Mouse (Mus musculus) embryonic facial prominence, embryonic 15.5 days (tissue): Measurements from ENCODE around the gene Rhbdl1. TPM values are rescaled to one million over a fixed set of nuclear protein-coding genes. Genes with fewer than 3 reads are reported as not detected.

Experiments used
- ATAC-seq: fragments of 200-750 bp; cut with Nextera tagmentation; 2 replicates; pipeline ENCODE4 v1.8.0; 2017; ENCODE audit warnings: low read depth, moderate TSS enrichment; ENCODE audit not compliant: insufficient number of reproducible peaks, low FRiP score, low TSS enrichment
- H3K27ac ChIP-seq: fragments of 300-500 bp; sonication (generic); replicated peaks from 2 replicates; pipeline ENCODE4 v1.5.1; 2015; ENCODE audit warnings: mild to moderate bottlenecking, inconsistent platforms
- H3K27me3 ChIP-seq: fragments of 300-500 bp; sonication (generic); 2 replicates; pipeline ENCODE4 v1.6.1; 2015; ENCODE audit warnings: inconsistent platforms
- H3K36me3 ChIP-seq: fragments of 300-500 bp; sonication (generic); 2 replicates; pipeline ENCODE4 v1.6.1; 2015; ENCODE audit warnings: mild to moderate bottlenecking, inconsistent platforms
- H3K4me1 ChIP-seq: fragments of 300-500 bp; sonication (generic); 2 replicates; pipeline ENCODE4 v1.6.1; 2015; ENCODE audit warnings: inconsistent platforms
- H3K4me2 ChIP-seq: fragments of 300-500 bp; sonication (generic); replicated peaks from 2 replicates; pipeline ENCODE4 v1.6.1; 2015; ENCODE audit warnings: mild to moderate bottlenecking, inconsistent platforms
- H3K4me3 ChIP-seq: fragments of 300-500 bp; sonication (generic); replicated peaks from 2 replicates; pipeline ENCODE4 v1.5.1; 2015; ENCODE audit warnings: mild to moderate bottlenecking, inconsistent platforms
- H3K9ac ChIP-seq: fragments of 300-500 bp; sonication (generic); 2 replicates; pipeline ENCODE4 v1.6.1; 2015; ENCODE audit warnings: inconsistent platforms
- H3K9me3 ChIP-seq: fragments of 300-500 bp; sonication (generic); replicated peaks from 2 replicates; pipeline ENCODE4 v1.6.1; 2016; ENCODE audit warnings: inconsistent platforms
- WGBS: fragments of 180-500 bp; shearing (Covaris S2); methylation state at CpG from one replicate; pipeline ENCODE4 v1.1.7; 2015; 5-methylcytosine and 5-hydroxymethylcytosine counted together
- polyA plus RNA-seq: library from polyadenylated mRNA; unstranded; fragments of >200 nt; fragmentation: Nextera tagmentation; extraction: Ambion mirVana; gene quantifications from 2 replicates; pipeline ENCODE4 v1.2.1, GENCODE M21; 2015

Rhbdl1 gene
- polyA plus RNA-seq, 1 experiment from 2014 or later: 3.2 TPM

DNA sequence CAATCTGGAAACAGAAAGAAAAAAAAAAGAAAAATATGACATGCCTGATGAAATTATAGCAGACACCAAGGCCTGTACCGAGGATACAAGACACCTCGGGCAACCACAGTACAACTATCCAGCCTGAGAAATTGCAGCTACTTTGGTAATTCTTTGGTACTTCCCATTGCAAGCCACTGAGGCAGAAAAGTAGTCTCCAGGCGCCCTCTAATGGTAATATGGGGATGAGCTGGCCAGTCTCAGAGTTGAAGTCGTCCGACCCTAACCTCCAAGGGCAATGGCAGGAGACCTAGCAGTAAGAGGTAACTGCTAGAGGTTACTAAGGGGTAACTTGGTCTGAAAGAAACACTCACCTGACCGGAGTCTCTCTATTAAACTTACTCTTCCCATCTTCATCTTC lies 36.1 kb downstream of the Rhbdl1 start:
- H3K4me2 ChIP-seq: no peak overlapping the region
- H3K4me3 ChIP-seq: no peak overlapping the region
- no peak for ATAC-seq
- no peaks in the 10 kb centered on the region for H3K36me3 ChIP-seq
- no peak overlapping the region for H3K9ac ChIP-seq
- peaks cover 11% of the 10 kb centered on the region for H3K4me1 ChIP-seq
- no peaks in the 10 kb centered on the region for H3K9me3 ChIP-seq
- peaks cover 8% of the 10 kb centered on the region; the same call in 1 of the 2 replicates for H3K27me3 ChIP-seq
- WGBS: 5% methylated on average over 6 of the region's 6 CpGs
- H3K27ac ChIP-seq: no peak overlapping the region

DNA sequence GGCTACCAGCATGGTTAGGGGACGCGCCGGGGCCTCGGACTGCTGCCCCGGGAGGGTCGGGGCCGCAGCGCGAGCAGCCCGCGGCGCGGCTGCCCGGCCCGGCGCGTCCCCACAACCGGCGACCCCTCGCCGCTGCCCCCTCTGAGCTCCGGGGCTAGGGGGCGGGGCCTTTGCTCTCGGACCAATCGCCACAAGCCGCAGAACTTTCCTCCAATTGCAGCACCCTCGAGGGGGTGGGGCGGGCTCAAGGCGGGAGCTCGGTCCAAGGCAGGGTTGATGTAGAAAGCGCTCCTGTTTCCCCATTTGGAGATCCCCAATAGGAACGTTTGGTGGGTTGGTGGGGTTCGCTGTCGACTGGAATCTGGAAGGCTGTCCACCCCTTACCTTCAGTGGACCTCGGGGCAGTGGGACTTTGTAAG lies 40.1 kb downstream of the Rhbdl1 start, which contains the start of gene Metrn:
Gene Metrn, minus strand, starts transcription at position 186 of the 419 bp plus-strand sequence.
- H3K4me2 ChIP-seq: peak within 1 kb of the TSS; percentile 89
- no peak within 1 kb of the TSS; the same call in 1 of the 2 replicates for H3K27ac ChIP-seq
- peaks cover 1% of the 10 kb centered on the region; the same call in 1 of the 2 replicates for H3K27me3 ChIP-seq
- H3K9me3 ChIP-seq: no peaks in the 10 kb centered on the region
- peak within 1 kb of the TSS; percentile 66 for H3K4me3 ChIP-seq
- 0 out of 2 replicates have a peak, but pooled peaks cover 3% of the 10 kb centered on the region for H3K36me3 ChIP-seq
- peaks cover 31% of the 10 kb centered on the region for H3K4me1 ChIP-seq
- ATAC-seq: peak; percentile 87
- H3K9ac ChIP-seq: peak within 1 kb of the TSS; percentile 33
- under 1% methylated on average over 35 of the region's 35 CpGs for WGBS

DNA sequence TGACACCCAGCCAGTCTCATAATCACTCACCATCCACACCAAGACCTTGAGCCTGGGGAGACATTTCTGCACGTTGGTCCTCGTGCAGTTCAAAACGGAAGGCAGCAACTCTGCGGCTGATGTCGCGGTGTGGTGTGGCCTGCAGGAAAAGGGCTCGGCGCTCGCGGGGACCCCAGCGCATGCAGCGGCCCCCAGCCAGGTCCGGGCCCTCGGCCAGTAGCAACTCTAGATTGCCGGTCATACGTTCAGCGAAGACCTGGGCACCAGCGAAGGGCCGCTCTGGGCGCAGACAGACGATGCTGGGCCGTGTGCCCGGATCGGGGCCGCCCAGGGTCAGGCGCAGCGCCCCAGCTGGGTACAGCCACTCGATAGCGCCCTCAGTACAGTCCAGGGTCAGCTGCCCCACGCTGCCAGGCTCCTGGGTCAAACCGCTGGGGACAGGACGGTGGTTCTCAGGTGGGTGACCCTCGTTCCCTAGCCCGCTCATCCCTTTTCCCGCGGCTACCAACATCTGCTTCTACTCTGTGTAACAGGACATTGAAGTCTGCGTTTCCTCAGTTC lies 40.8 kb downstream of the Rhbdl1 start:
- 0 out of 2 replicates have a peak, but pooled peaks cover 3% of the 10 kb centered on the region for H3K36me3 ChIP-seq
- peak overlapping the region; percentile 33 for H3K9ac ChIP-seq
- H3K9me3 ChIP-seq: no peaks in the 10 kb centered on the region
- peak overlapping the region; percentile 89 for H3K4me2 ChIP-seq
- H3K27me3 ChIP-seq: no peaks in the 10 kb centered on the region
- no peak overlapping the region; the same call in 1 of the 2 replicates for H3K27ac ChIP-seq
- WGBS: 1% methylated on average over 37 of the region's 37 CpGs
- H3K4me1 ChIP-seq: peaks cover 38% of the 10 kb centered on the region
- peak overlapping the region; percentile 66 for H3K4me3 ChIP-seq
- no peak; the same call in 1 of the 2 replicates for ATAC-seq

DNA sequence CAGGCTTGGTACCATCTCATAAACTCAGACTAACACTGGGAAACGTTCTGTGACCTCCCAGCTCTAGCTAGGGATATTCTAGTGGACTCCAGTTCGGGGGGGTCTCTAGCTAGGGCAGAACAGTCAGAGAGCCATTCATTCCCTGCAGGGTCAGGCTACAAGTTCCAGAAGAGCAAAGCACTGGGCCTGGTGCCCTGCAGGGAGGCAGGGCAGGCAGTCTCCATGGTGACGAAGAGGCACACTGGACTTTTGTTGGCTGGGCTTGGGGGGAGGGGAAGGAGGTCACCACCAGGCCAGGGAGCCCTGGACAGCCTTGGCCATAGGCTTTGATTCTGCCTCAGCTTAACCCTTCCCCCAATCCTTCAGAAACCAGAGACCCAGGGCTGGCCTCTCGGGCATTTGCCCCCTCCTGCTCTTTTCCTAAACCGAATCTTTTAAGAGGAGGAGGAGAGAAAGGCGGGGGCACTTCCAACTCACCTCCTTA lies 41.4 kb downstream of the Rhbdl1 start, which contains the start of gene AC134908.4:
Gene AC134908.4, minus strand, starts transcription at position 51 of the 484 bp plus-strand sequence.
- Histone ChIP-seq H3K4me1 (peaks cover 44% of the 10 kb centered on the region), H3K36me3 (0 out of 2 replicates have a peak, but pooled peaks cover 3% of the 10 kb centered on the region), H3K4me3 (peak within 1 kb of the TSS; percentile 66), H3K27me3 (no peaks in the 10 kb centered on the region), H3K4me2 (peak within 1 kb of the TSS; percentile 89), H3K27ac (no peak within 1 kb of the TSS; the same call in 1 of the 2 replicates), H3K9me3 (no peaks in the 10 kb centered on the region), H3K9ac (peak within 1 kb of the TSS; percentile 33)
- 27% methylated on average over 6 of the region's 6 CpGs for WGBS
- ATAC-seq: no peak

DNA sequence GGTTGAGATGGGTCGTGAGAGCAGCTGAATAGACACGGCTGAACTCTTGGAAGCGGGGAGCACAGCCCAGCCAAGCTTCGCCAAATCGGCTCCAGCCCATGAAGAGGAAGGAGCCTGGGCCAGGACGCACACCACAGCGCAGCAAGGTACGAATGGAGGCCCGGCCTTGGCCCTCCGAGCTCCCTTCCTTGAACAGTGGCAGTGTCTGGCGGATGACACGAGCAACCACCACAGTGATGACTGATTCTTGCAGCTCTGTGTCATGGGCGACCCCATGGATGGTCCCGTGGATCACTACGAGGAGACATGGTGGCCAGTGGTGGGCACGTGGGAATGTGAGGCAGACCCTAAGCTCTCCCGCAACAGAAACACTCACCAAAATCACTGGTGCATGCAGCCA lies 42.1 kb downstream of the Rhbdl1 start:
- H3K9ac ChIP-seq: no peak overlapping the region
- peaks cover 47% of the 10 kb centered on the region for H3K4me1 ChIP-seq
- no peak overlapping the region for H3K27ac ChIP-seq
- H3K9me3 ChIP-seq: no peaks in the 10 kb centered on the region
- peak overlapping the region; percentile 89; the same call in 1 of the 2 replicates for H3K4me2 ChIP-seq
- peak overlapping the region; percentile 66 for H3K4me3 ChIP-seq
- H3K27me3 ChIP-seq: no peaks in the 10 kb centered on the region
- ATAC-seq: no peak
- 75% methylated on average over 17 of the region's 17 CpGs for WGBS
- H3K36me3 ChIP-seq: 0 out of 2 replicates have a peak, but pooled peaks cover 3% of the 10 kb centered on the region

DNA sequence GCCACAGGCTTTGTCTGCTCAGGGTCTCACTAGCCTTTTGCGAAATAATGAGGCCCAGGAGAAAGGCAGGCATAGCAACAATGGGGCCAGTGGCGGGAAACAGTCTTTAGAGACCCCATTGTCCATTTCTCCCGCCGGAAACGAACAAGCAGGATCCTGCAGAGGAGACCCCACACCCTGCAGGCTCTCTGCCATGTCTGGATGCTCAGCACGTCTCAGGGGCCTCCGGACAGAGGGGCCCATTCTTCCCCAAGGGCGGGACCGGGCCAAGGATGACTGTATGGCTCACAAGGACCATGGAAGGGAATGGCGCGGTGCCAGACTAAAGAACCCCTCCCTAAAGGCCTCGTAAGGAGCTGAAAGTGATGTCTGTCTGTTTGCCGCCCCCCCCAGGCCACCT lies 42.9 kb downstream of the Rhbdl1 start:
- Histone ChIP-seq H3K4me1 (peaks cover 47% of the 10 kb centered on the region), H3K9ac (no peak overlapping the region), H3K4me3 (no peak overlapping the region)

DNA sequence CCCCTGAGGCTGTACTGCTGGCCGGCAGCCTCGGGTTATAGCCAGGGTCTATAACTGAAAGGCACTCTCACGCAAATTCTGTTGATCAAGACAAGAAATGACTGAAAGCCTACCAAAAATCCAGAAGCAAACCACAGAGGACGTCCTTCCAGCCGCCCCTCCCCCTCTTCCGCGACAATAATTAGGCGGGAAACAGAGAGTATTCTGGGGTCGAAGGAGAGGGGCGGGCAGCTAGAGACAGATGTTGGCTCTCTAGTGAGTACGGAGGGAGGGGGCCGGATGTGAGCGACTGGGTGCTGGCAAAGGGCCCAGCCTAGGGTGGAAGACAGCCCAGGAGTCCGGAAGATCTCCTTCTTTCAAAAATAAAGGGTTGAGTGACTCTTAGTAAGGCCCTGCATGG lies 44.5 kb downstream of the Rhbdl1 start, which contains the start of gene Fam173a:
Gene Fam173a, minus strand, starts transcription at position 287 of the 400 bp plus-strand sequence.
- H3K9ac ChIP-seq: peak within 1 kb of the TSS; percentile 75
- peak; percentile 59 for ATAC-seq
- peaks cover 18% of the 10 kb centered on the region for H3K36me3 ChIP-seq
- H3K27me3 ChIP-seq: no peaks in the 10 kb centered on the region
- no peaks in the 10 kb centered on the region for H3K9me3 ChIP-seq
- peak within 1 kb of the TSS; percentile 79 for H3K4me2 ChIP-seq
- 0% methylated on average over 14 of the region's 14 CpGs for WGBS
- peak within 1 kb of the TSS; percentile 96 for H3K27ac ChIP-seq
- H3K4me3 ChIP-seq: peak within 1 kb of the TSS; percentile 79
- peaks cover 46% of the 10 kb centered on the region for H3K4me1 ChIP-seq

More for the DNA sequence above, 42.9 kb downstream of the Rhbdl1 start:
- Histone ChIP-seq H3K36me3 (peaks cover 9% of the 10 kb centered on the region; the same call in 1 of the 2 replicates), H3K9me3 (no peaks in the 10 kb centered on the region), H3K27ac (no peak overlapping the region), H3K27me3 (no peaks in the 10 kb centered on the region), H3K4me2 (no peak overlapping the region)
- ATAC-seq: no peak
- 54% methylated on average over 13 of the region's 13 CpGs for WGBS

DNA sequence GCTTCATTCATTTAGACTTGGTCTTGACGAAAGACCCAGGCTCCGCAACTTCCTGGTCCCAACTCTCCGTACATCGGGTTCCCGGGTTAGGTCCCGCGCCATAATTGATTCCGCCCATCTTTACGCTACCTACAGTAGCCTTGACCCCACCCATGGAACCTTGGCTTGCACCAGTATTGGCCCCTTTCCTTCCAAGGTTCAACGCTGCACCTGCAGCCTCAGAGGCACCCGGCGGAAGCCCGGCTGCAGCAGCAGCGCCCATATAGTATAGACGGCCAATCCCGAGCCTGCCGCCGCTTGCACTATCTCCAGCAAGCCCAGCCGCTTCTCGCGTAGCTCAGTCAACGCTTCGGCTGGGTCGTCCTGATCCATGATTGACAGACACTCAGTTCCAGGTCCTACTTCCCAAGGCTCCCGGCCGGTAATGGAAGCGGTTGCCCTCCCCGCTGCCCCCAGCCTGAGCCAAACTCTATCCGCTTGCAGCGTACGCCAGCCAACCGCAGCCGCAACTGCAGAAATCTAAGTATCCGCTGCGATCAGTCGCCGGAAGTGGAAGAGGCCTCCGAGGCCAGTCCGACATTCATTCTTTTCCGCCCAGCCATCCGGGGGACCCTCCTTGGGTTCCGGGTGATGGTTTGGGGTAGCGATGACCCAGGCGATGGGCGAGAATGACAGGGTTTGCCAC lies 45.1 kb downstream of the Rhbdl1 start:
- Histone ChIP-seq H3K36me3 (peaks cover 19% of the 10 kb centered on the region), H3K4me3 (peak overlapping the region; percentile 79), H3K9ac (peak overlapping the region; percentile 75), H3K4me1 (peaks cover 40% of the 10 kb centered on the region), H3K27me3 (no peaks in the 10 kb centered on the region), H3K9me3 (no peaks in the 10 kb centered on the region), H3K4me2 (peak overlapping the region; percentile 79), H3K27ac (peak overlapping the region; percentile 96)
- peak; percentile 59 for ATAC-seq
- WGBS: under 1% methylated on average over 45 of the region's 45 CpGs

DNA sequence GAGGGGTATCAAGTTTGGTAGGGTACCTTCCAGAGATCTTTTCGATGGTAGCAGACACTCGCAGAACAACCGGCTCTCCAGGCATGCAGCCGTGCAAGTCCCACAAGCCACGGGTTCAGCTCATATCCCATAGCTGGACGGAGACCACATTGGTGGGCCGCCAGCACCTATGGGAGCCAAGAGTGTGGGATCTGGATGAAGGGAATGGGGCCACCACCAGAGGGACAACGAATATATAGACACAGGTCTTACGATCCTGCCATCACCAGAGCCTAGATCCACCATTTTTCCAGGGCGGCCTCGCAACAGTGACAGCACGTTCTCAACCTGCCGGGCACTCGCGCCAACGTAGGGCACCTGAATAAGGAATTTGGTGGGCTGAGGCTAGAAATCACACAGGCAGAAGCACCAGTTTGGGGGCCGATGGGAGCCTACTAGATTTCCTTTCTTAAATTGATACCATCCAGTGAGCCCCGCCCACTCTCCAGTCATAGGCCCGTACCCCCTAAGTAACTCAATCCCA lies 45.7 kb downstream of the Rhbdl1 start:
- WGBS: 18% methylated on average over 19 of the region's 19 CpGs
- H3K27me3 ChIP-seq: no peaks in the 10 kb centered on the region
- H3K36me3 ChIP-seq: peaks cover 19% of the 10 kb centered on the region
- peak overlapping the region; percentile 79 for H3K4me3 ChIP-seq
- peaks cover 39% of the 10 kb centered on the region for H3K4me1 ChIP-seq
- H3K9ac ChIP-seq: peak overlapping the region; percentile 75
- ATAC-seq: no peak
- peak overlapping the region; percentile 79 for H3K4me2 ChIP-seq
- H3K27ac ChIP-seq: peak overlapping the region; percentile 96
- H3K9me3 ChIP-seq: no peaks in the 10 kb centered on the region

DNA sequence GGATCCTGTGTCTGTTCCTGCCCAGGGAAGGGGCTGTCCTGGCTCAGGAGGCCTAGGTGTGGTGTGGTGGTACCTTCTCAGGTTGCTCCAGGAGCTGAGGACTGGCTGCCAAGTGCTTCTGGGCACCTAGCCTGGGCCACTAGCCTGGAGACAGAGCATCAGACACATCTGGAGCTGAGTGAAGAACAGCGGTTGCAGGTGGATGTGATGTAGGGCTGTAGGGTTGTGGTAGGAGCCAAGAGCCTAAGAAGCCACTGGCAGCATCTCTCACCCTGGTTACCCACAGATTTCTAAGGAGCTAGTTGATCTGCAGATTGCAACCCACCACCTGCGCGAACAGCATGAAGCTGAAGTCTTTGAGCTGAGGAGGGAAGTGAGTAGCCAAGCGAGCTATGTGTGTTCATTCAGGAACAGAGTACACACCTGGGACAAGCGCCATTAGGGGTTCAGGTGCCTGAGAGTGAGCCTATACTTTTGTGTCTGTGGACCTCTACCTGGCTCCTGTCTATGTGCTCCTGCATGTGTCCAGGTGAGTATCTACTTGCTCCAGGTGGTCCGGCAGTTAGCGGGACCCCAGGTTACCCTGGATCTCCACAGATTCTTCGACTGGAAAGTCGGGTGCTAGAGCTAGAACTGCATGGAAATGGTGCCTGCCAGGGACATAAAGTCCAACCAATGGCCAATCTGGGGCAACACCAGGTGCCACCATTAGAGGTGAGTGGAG lies 50.2 kb downstream of the Rhbdl1 start:
- H3K27me3 ChIP-seq: no peaks in the 10 kb centered on the region
- H3K4me2 ChIP-seq: no peak overlapping the region
- 90% methylated on average over 9 of the region's 9 CpGs for WGBS
- H3K9me3 ChIP-seq: no peaks in the 10 kb centered on the region
- peaks cover 36% of the 10 kb centered on the region for H3K36me3 ChIP-seq
- H3K4me3 ChIP-seq: no peak overlapping the region
- H3K4me1 ChIP-seq: peaks cover 43% of the 10 kb centered on the region
- H3K9ac ChIP-seq: no peak overlapping the region
- no peak for ATAC-seq
- no peak overlapping the region for H3K27ac ChIP-seq
